ENCODE assay signal across 9 mouse cellular contexts in genomic region chr19:20764214-20764613, GRCm38 (mm10). TPM values are rescaled to one million over a fixed set of nuclear protein-coding genes. Genes with fewer than 3 reads are reported as not detected.
DNase-seq lines count a peak whose midpoint lies in the region; ATAC-seq and TF ChIP-seq lines count a peak whose summit lies in the region.
"Had no signal": no experiment of that assay in that cellular context is flagged by ENCODE, and none has a peak within 500 bp of the region (broad histone marks: within the 10 kb centered on the region; RNA-seq: fewer than 3 reads in every experiment).

No protein-coding gene starts in this region.

- H3K9me3 ChIP-seq in embryonic facial prominence, embryonic 11.5 days (replicated peaks; ENCODE audit: control insufficient read depth, low read length): no peaks in the 10 kb centered on the region
- no peaks in the 10 kb centered on the region for H3K9me3 ChIP-seq in embryonic facial prominence, embryonic 10.5 days
- H3K9me3 ChIP-seq in hindbrain, embryonic 14.5 days (ENCODE audit: control insufficient read depth, low read length): no peaks in the 10 kb centered on the region

- peak; percentile 76 for DNase-seq in embryonic facial prominence, embryonic 11.5 days (ENCODE audit: low spot score)
- no peak for DNase-seq in embryonic facial prominence, embryonic 10.5 days (ENCODE audit: low spot score)
- peak; percentile 15 for DNase-seq in urinary bladder, postnatal 25 days (ENCODE audit: low spot score)
- DNase-seq in urinary bladder, postnatal 36 days (ENCODE audit: low spot score in 2 of 2): no peak
- DNase-seq in hindbrain, embryonic 14.5 days (ENCODE audit: low spot score): peak; percentile 81
- peak; percentile 13 to 21 for DNase-seq in left cerebral cortex, adult 2 months (ENCODE audit: extremely low spot score in 1 of 2, low spot score in 2 of 2)
- peak; percentile 16 for DNase-seq in retina, postnatal 7 days (ENCODE audit: low read depth, low spot score)
- no peak for DNase-seq in thymus, adult 2 months

- no peaks in the 10 kb centered on the region for H3K27me3 ChIP-seq in embryonic facial prominence, embryonic 11.5 days (ENCODE audit: control insufficient read depth, insufficient read depth, low read length)
- no peaks in the 10 kb centered on the region for H3K27me3 ChIP-seq in embryonic facial prominence, embryonic 10.5 days (replicated peaks; ENCODE audit: low read depth, poor library complexity, severe bottlenecking)
- no peaks in the 10 kb centered on the region for H3K27me3 ChIP-seq in hindbrain, embryonic 14.5 days (ENCODE audit: control insufficient read depth, insufficient read depth, low read length)
- H3K27me3 ChIP-seq in thymus, adult 2 months (ENCODE audit: control insufficient read depth, insufficient read depth, low read length): no peaks in the 10 kb centered on the region

- no peaks in the 10 kb centered on the region for H3K4me1 ChIP-seq in embryonic facial prominence, embryonic 11.5 days (ENCODE audit: control insufficient read depth, insufficient read depth, low read length)
- H3K4me1 ChIP-seq in embryonic facial prominence, embryonic 10.5 days: no peaks in the 10 kb centered on the region
- H3K4me1 ChIP-seq in hindbrain, embryonic 14.5 days (replicated peaks; ENCODE audit: control insufficient read depth, insufficient read depth, low read length): no peaks in the 10 kb centered on the region
- no peaks in the 10 kb centered on the region for H3K4me1 ChIP-seq in thymus, adult 2 months (replicated peaks; ENCODE audit: control insufficient read depth, insufficient read depth, low read length)

- no peak overlapping the region for H3K4me3 ChIP-seq in embryonic facial prominence, embryonic 11.5 days (ENCODE audit: low read depth, low read length)
- no peak overlapping the region for H3K4me3 ChIP-seq in embryonic facial prominence, embryonic 10.5 days
- no peak overlapping the region for H3K4me3 ChIP-seq in hindbrain, embryonic 14.5 days (replicated peaks; ENCODE audit: low read length)
- no peak overlapping the region for H3K4me3 ChIP-seq in left cerebral cortex, adult 2 months
- H3K4me3 ChIP-seq in thymus, adult 2 months (ENCODE audit: control insufficient read depth, insufficient read depth, low read length): no peak overlapping the region

- no peak overlapping the region for H3K9ac ChIP-seq in embryonic facial prominence, embryonic 11.5 days (replicated peaks; ENCODE audit: low read length)
- no peak overlapping the region for H3K9ac ChIP-seq in hindbrain, embryonic 14.5 days

- no peak overlapping the region for H3K4me2 ChIP-seq in embryonic facial prominence, embryonic 11.5 days (ENCODE audit: low read depth, low read length)
- H3K4me2 ChIP-seq in hindbrain, embryonic 14.5 days (replicated peaks): no peak overlapping the region

- no peak; the same call in 1 of the 2 replicates for ATAC-seq in embryonic facial prominence, embryonic 11.5 days (replicated peaks; ENCODE audit: insufficient number of reproducible peaks, low FRiP score, low TSS enrichment, low read depth)
- peak; percentile 81; the same call in 1 of the 2 replicates for ATAC-seq in hindbrain, embryonic 14.5 days (ENCODE audit: low FRiP score)

- intact Hi-C loops in left cerebral cortex, adult 2 months (cut with DNase I): loop anchor here (10.0 kb wide), 3 partner anchors 319 to 1889 kb away; no protein-coding TSS in a partner anchor

- H3K36me3 ChIP-seq in embryonic facial prominence, embryonic 11.5 days (replicated peaks; ENCODE audit: control insufficient read depth, insufficient read depth, low read depth, low read length): no peaks in the 10 kb centered on the region
- no peaks in the 10 kb centered on the region for H3K36me3 ChIP-seq in embryonic facial prominence, embryonic 10.5 days (replicated peaks)
- no peaks in the 10 kb centered on the region for H3K36me3 ChIP-seq in hindbrain, embryonic 14.5 days (replicated peaks; ENCODE audit: control insufficient read depth, insufficient read depth)
- no peaks in the 10 kb centered on the region for H3K36me3 ChIP-seq in thymus, adult 2 months (ENCODE audit: control insufficient read depth, insufficient read depth, low read length)

- WGBS in embryonic facial prominence, embryonic 11.5 days: 21% methylated on average over 1 of the region's 1 CpGs
- 23% methylated on average over 1 of the region's 1 CpGs for WGBS in embryonic facial prominence, embryonic 10.5 days
- 17% methylated on average over 1 of the region's 1 CpGs for whole genome bisulfite sequencing in hindbrain, embryonic 14.5 days
- 21% methylated on average over 1 of the region's 1 CpGs for WGBS in thymus, adult 2 months

- TF ChIP-seq POLR2A in thymus, adult 2 months (IDR thresholded peaks at IDR 0.05; ENCODE audit: control insufficient read depth, extremely low read depth, insufficient read depth, low read length, poor library complexity): no peak

- H3K27ac ChIP-seq in embryonic facial prominence, embryonic 11.5 days (replicated peaks; ENCODE audit: low read depth, low read length): no peak overlapping the region
- no peak overlapping the region for H3K27ac ChIP-seq in embryonic facial prominence, embryonic 10.5 days (replicated peaks)
- H3K27ac ChIP-seq in hindbrain, embryonic 14.5 days: no peak overlapping the region
- H3K27ac ChIP-seq in left cerebral cortex, adult 2 months: no peak overlapping the region
- H3K27ac ChIP-seq in thymus, adult 2 months (ENCODE audit: control insufficient read depth, insufficient read depth, low read length): no peak overlapping the region

- peak; percentile 70 for TF ChIP-seq CTCF in left cerebral cortex, adult 2 months (IDR thresholded peaks at IDR 0.05)
- no peak for TF ChIP-seq CTCF in thymus, adult 2 months (IDR thresholded peaks at IDR 0.05; ENCODE audit: borderline replicate concordance, control insufficient read depth, extremely low read depth, insufficient read depth, low read length, poor library complexity)

RNA-seq across cellular contexts. Expression of gene Aldh1a7, which starts 36.9 kb away (rescaled TPM):
- 5.0 and 7.8 TPM in 2 replicates for polyA plus RNA-seq in embryonic facial prominence, embryonic 11.5 days (2014; fragmentation: Nextera tagmentation; extraction: Ambion mirVana)
- polyA plus RNA-seq in embryonic facial prominence, embryonic 10.5 days (2016; fragmentation: Nextera tagmentation; extraction: Ambion mirVana): 2.8 and 3.6 TPM in 2 replicates
- 3.4 and 3.7 TPM in 2 replicates for polyA plus RNA-seq in hindbrain, embryonic 14.5 days (2014; fragmentation: Nextera tagmentation; extraction: Ambion mirVana)
- under 1 TPM; 0.91 TPM for total RNA-seq in left cerebral cortex, adult 2 months (2021)
- 1.1 and 1.2 TPM in 2 replicates for polyA plus RNA-seq in thymus, adult 2 months (2012; rRNA removed)
- total RNA-seq: neutrophil, adult 5-6 weeks had no signal

Comparison
In these comparisons a context has a peak if more than half of its experiments do, and no peak if none do; other contexts are left out.
1. DNase-seq: peak in embryonic facial prominence, embryonic 11.5 days (single experiment), urinary bladder, postnatal 25 days (single experiment), hindbrain, embryonic 14.5 days (single experiment), left cerebral cortex, adult 2 months (2 of 2) and retina, postnatal 7 days (single experiment); none in embryonic facial prominence, embryonic 10.5 days (single experiment), urinary bladder, postnatal 36 days (0 of 2) and thymus, adult 2 months (single experiment).